Mouse (Mus musculus) bone marrow macrophage, adult 2 months (primary cell): ENCODE measurements around the gene Adgrb2.

Experiments
- CTCF ChIP-seq: IDR thresholded peaks from 2 replicates; pipeline ENCODE4 v1.5.1; 2012; ENCODE audit warnings: low read depth, mild to moderate bottlenecking, low read length, moderate library complexity
- POLR2A ChIP-seq: IDR thresholded peaks from 2 replicates; pipeline ENCODE4 v1.6.1; 2012; ENCODE audit warnings: mild to moderate bottlenecking, low read depth, low read length, borderline replicate concordance

DNA sequence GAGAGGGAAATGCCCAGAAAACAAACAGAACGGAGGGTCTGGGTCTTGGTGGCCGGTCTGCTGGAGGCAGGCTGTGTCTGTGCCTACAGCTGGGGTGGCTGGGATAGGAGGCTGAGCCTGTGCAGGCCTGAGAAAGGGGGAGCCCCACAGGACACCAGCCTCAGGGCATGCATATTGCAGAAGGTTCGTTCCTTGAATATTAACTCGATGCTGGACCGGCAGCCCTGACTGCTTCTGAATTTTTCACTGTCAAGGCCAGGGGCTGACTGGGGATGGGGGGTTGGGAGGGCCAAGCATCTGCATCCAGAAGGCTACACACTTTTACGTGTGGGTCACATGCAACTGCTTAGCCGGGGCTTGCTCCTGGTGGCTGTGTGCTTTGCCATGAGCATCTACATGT is 48.8 kb downstream of the Adgrb2 start:
- TF ChIP-seq CTCF (no peak), POLR2A (no peak)
